Mouse (Mus musculus) MEL (cell line): ENCODE measurements around the gene Diras2.

ENCODE experiments used
- CTCF ChIP-seq, 3 experiments: IDR thresholded peaks in 2 of 3; conservative IDR thresholded peaks in 1 of 3; 2 replicates each; pipeline ENCODE4 v1.5.1; 2011 to 2012; ENCODE audit warnings: low read length in 3 of 3, low read depth in 2 of 3, mild to moderate bottlenecking in 2 of 3, improper control_type of control experiment in 1 of 3, inconsistent platforms in 1 of 3, mixed read lengths in 1 of 3, moderate library complexity in 1 of 3; ENCODE audit not compliant: control insufficient read depth in 1 of 3, insufficient read depth in 1 of 3, poor library complexity in 1 of 3, severe bottlenecking in 1 of 3
- GATA1 ChIP-seq: IDR thresholded peaks from 2 replicates; pipeline ENCODE4 v1.6.1; 2011; ENCODE audit warnings: low read depth, low read length, improper control_type of control experiment
- MYC ChIP-seq: IDR thresholded peaks from 2 replicates; pipeline ENCODE4 v1.6.1; 2011; ENCODE audit warnings: low read depth, mild to moderate bottlenecking, low read length, improper control_type of control experiment, moderate library complexity
- POLR2A ChIP-seq, 2 experiments: IDR thresholded peaks; 2 replicates each; pipeline ENCODE4 v1.6.1; 2011 to 2012; ENCODE audit warnings: low read length in 2 of 2, mild to moderate bottlenecking in 2 of 2, control low read depth in 1 of 2, improper control_type of control experiment in 1 of 2, low read depth in 1 of 2, moderate library complexity in 1 of 2; ENCODE audit not compliant: control insufficient read depth in 1 of 2, insufficient read depth in 1 of 2, poor library complexity in 1 of 2

DNA sequence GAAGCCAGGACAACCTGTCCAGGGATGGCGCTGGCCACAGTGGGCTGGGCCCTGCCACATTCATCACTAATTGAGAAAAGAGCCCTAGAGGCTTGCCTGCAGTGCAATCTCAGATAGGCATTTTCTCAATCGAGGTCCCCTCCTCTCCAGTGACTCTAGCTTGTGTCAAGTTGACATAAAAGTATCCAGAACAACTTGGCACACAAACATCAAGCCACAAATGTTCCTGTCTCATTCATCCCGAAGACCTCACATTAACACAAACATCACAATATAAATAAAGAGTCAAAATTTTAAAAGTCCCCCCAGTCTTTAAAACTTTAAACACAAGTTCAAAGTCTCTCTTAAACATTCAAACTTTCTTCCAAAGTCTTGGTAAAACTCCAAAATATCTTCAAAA lies 56.3 kb downstream of the Diras2 start:
- TF ChIP-seq CTCF (IDR thresholded peaks at IDR 0.05 in 2 of 3, conservative IDR thresholded peaks at IDR 0.05 in 1 of 3; ENCODE audit: control insufficient read depth in 1 of 3, insufficient read depth in 1 of 3, low read depth in 2 of 3, low read length in 3 of 3, poor library complexity in 1 of 3, severe bottlenecking in 1 of 3) (no peak), GATA1 (no peak), POLR2A (IDR thresholded peaks at IDR 0.05; ENCODE audit: control insufficient read depth in 1 of 2, insufficient read depth in 1 of 2, low read depth in 1 of 2, low read length in 2 of 2, poor library complexity in 1 of 2) (no peak), MYC (no peak)
